9 mouse cellular contexts compared by ENCODE assay signal in the genomic region with DNA sequence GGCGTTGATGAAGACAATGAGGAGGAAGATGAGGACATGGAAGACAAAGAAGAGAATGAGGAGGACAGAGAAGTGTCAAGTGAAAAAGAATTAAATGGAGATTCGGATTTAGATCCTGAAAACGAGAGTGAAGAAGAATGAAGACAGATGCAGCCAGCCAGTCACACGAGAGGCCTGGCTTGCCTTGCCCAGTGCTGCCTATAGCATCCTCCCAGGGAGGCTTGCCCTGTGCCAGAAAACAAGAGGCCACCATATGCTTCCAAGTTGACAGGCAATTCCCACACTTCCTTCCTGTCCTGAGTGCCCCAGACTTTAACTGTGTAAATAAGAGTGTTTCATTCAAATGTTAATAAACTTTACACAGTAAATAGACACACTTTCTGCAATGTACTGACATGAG. TPM values are rescaled to one million over a fixed set of nuclear protein-coding genes. Genes with fewer than 3 reads are reported as not detected.
"Had no signal": no experiment of that assay in that cellular context is flagged by ENCODE, and none has a peak within 500 bp of the region (broad histone marks: within the 10 kb centered on the region; RNA-seq: fewer than 3 reads in every experiment).

No protein-coding gene starts in this region.

- DNase-seq: kidney, postnatal 25 days; lung, adult 2 months; lung, postnatal 36 days; right cerebral cortex, adult 18-20 months; right cerebral cortex, postnatal 25 days; thymus, adult 2 months; thymus, postnatal 25 days had no signal

RNA-seq across cellular contexts. Expression of a gene that starts 15.5 kb away (rescaled TPM):
- total RNA-seq: liver, adult 2 months; megakaryocyte progenitor cell, adult 5-6 weeks had no signal
